Mouse (Mus musculus) left cerebral cortex, postnatal 36 days (tissue): Measurements from ENCODE around the gene Ss18l1. TPM values are rescaled to one million over a fixed set of nuclear protein-coding genes. Genes with fewer than 3 reads are reported as not detected.

Experiments
- DNase-seq, 2 experiments: peaks; one replicate each; pipeline ENCODE4 v3.0.0; 2021 to 2022; ENCODE audit warnings: low spot score in 2 of 2, mixed read lengths in 1 of 2
- intact Hi-C: fragments of 180-260 bp; cut with DNase I; formaldehyde crosslinking; loops from one replicate; pipeline ENCODE4 v1.15.1; 2025
- total RNA-seq, 2 experiments: library from RNA; stranded (reverse); gene quantifications; 2 replicates each; pipeline ENCODE4 v1.2.3; 2021

Ss18l1 gene
- total RNA-seq, 2 experiments from 2014 or later = 36.1 to 39.1 TPM

DNA sequence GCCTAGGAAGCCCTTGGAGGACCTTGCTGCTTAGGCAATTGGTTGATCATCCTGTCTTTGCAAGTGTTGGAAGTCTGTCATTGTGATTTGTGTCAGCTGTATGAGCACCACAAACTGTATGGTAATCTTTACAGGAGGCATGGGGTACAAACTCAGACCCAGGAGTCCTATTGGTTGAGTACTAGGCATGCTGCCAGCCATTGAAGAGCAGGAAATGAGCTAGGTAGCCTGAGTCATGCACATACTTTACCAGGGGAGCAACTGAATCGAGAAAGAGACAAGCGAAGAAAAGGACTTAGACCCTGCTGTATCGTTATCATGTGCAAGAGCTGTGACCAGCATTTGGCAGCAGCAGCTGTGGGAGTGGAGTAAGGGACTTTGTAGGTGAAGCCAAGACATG, 9.4 kb upstream of the Ss18l1 start:
- DNase-seq = no peak
- intact Hi-C loops = no loop called here

DNA sequence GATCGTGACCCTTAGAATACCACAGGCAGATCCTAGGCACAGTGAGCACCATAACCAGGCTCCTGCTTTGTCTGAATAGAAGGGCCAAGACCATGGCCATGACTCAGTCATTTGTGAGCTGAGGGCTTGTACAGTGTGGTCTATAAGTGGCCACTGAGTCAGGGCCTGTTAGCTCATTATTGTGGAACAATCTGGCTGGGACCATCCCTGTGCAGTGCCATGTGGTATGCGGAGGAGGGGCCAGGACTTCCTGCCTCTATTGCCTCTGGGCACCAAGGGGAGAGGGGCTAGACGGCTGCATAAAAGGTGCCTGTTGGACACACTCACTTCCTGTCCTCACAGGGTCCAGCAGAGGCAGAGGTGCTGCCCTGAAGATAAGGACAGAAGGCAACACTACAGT, 8.4 kb upstream of the Ss18l1 start:
- no peak for DNase-seq
- intact Hi-C loops = no loop called here

DNA sequence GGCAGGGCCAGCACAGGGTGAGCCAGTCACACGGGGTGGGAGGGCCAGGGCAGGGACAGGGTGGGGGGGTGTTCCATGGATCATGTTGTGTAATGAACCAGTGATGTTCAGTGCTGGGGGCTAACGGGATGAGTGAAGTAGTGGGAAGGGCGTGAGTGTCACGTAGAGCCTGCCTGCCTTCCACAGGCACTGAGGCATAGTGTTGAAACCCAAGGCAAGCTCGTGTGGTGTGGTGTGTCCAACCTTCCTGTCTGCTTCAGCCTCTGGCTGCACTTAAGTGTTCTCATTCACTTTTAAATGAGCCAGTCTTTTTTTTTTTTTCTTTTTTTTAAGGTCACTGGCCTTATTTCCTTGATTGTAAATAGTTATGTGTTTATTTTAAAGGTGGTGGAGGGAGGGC, 7.6 kb upstream of the Ss18l1 start:
- no peak for DNase-seq
- intact Hi-C loops = no loop called here

DNA sequence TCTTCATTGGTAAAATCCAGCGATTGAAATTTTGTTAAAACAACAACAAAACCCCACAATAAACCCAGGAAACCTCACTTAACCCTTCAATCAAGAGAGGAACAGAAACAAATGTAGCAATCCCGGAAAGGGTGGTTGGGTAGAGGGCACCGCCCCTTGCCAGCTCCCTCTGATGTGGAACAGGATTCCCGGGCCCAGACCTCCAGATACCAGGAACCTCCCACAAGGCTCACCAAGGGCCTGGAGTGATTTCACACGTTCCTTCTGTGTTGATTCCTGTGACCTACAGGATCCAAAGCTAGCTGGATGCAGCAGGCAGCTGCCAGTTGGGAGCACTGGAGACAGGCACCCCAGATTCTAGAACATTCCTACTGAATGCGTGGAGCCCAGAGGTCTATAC, 1.9 kb upstream of the Ss18l1 start:
- DNase-seq = no peak
- intact Hi-C loops = loop anchor here (5.0 kb wide), 1 partner anchor 63 kb away; the partner anchor contains the start of gene Taf4

DNA sequence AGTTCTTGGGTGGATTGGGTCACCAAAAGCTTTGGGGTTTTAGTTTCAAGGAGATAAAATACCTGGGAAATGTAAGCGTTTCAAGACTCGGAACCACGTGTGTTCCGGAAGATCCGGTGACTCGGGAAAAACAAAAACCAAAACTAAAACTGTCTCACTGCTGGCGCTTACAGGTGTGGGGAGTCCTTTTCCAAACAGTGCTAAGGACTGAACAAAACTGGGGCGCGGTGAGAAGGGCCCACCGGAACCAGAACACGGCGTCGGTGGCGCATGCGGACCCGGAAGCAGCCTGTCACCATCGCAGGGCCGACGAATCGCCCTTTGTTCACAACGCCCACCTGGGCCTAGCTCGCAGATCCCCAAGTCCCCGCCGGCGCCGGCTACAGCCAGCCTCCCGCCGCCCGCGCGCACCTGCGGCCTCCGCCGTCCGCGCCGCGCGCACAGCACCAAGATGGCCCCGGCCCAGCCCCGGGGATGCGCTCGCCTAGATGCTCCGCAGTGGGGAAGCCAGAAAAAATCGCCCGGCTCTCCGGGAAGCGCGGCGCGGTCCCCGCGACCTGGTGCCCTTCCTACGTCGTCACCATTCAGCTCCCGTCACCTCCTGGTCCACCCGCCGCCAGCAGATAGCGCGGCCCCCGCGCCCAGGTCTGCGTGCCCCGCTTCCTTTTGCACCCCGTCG, 593 bp upstream of the Ss18l1 start:
- intact Hi-C loops = loop anchor here (1.0 to 5.0 kb wide), 2 partner anchors 16 to 64 kb away; partner anchors contain the start of gene Taf4
- DNase-seq = peak; percentile 51 to 68

DNA sequence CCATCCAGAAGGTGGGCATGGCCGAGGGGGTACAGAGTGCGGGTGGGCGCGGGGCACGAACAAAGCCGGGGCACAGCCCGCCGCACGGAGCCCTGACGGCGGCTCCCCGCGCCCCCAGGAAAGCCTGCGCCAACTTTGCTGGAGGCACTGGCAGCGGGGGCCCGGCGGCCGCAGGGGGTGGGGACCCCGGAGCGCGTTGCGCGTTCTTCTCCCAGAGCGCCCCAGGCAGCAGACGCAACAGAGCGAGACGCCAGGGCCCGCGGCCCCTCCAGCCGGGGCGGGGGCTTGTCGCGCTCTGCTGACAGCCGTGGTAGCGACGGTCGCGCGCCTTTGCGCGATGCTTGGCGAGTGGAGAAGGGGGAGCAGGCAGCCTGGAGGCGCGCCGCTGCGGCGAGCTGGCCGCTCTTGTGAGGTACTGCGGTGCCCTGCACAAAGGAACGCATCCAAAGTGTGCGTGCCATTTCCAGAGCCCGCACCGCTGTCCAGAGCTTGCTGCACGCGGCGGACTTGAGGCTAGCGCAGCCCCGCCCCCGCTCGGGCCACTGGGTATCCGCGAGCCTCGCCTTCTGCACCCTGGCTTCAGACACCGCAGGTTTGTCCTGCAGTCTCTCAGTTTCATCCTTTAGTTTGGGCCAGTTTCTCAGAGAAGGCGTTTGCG, 678 bp downstream of the Ss18l1 start:
- DNase-seq = peak; percentile 69 to 76
- intact Hi-C loops = loop anchor here (1.0 to 5.0 kb wide), 2 partner anchors 18 to 66 kb away; partner anchors contain the start of gene Taf4

DNA sequence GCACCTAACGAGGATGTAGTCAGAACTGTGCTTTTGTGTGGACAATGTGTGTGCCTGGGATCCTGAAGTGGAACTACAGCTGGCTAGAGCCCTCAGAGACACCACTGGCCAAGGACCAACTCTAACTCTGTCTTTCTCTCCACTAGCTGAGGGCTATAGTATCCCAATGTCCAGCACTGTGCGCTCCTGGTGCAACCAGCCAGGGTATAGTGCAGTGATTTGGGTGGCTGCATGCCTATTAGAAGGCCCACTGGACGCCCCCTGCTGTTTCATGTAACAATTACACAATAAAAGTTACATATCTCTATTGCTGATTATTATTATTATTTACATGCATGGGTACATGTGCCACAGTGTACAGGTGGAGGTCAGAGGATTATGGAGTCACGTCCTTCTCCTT, 3.0 kb downstream of the Ss18l1 start:
- DNase-seq = no peak
- intact Hi-C loops = no loop called here

DNA sequence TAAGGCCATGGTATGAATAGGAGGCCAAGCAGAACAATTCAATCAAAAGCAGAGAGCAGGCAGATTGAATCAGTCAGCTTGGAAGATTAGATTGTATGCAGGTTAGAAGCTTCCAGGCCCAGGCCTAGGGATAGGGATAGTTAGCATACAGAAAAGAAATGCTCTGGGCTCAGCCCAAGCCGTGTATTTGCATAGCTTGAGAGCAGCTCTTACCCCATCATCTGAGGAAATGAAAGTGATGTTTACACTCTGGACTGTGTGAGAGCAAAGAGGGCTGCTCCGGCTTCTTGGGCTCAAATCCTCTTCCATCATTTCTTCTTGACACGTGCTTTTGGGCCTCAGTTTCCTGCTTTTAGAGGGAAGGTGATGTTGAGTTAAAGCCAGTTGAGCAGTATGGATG, 5.3 kb downstream of the Ss18l1 start:
- no peak for DNase-seq
- intact Hi-C loops = no loop called here

DNA sequence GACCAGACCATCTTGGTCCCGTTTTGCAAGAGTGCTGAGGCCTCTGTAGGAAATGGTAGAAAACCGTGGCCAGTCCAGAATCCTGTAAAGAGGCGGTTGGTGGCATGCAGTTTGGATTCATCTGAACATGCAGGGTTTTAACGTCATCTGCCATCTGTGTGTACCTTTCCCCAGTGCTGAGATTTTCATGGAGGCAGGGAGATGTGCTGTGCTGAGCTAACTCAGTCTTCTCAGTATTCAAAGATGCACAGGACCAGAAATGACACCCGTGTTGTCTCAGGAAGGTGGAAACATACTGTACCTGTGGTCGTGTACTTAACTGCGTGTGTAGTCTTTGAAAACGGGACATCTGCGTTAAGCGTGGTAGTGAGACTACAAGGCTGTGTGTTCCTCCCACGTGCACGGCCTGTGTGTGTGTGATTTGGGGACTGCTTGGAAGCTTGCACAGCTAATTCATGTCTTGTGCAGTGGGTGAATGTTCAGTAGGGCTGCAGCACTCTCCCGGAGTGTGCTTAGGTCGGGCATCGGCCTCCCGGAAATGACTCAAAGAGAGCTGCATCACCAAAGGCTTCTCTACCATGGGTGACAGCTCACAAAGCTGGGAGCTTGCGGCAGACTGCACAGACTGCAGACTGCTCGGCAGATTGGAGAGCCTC, 5.8 kb downstream of the Ss18l1 start:
- peak; percentile 61 to 72 for DNase-seq
- intact Hi-C loops = no loop called here

DNA sequence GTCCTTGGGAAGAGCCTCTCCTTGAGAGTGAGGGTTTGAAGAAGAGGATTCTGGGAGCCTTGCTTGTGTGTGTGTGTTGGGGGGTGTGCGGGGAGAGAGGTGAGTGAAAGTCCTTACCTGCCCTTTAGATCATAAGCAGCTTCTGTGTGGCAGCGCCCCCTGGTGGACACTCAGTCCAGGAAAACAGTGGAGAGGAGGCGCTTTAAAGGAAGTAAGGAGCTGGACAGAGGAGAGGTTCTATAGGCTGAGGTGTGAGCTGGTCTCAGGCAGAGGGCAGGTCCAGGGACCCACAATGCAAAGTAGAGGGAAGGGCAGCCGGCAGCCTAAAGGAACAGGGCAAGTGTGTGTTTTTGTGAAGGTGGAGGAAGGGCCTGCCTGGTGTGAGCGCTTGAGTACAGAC, 8.7 kb downstream of the Ss18l1 start:
- intact Hi-C loops = loop anchor here (2.0 kb wide), 1 partner anchor 132 kb away; no protein-coding TSS in a partner anchor
- peak; percentile 72 to 74 for DNase-seq

DNA sequence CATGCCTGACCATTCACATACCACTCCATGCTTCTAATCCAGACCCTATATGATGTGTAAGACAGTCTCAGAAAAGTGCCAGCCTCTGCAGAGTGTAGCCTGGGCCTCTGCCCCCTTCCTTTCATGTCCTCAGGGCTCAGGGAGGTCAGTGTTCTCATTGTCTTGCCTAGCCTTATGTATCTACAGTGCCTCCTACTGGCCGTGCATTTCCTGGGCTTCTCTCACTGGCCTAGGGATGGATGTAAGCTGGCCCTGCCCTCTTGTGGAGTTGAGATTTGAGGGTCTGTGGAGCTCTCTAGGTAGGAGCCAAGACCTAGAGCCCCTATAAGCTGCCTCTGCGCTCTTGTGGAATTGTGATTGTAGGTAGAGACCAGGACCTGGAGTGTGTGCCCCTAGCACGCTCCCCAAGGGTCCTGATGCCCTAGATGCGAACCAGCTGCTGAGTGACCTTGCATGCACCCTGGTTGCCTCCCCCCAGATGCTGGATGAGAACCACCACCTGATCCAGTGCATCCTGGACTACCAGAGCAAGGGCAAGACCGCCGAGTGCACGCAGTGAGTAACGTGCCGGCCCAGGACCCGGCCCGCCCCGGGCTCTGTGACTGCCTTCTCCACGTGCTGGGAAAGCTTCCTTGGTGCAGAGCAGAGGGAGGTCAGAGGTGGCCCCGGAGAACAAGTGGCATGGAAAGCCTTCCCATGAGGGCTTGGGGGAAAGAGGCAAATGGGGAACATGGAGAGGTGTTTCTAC, 9.9 kb downstream of the Ss18l1 start:
- intact Hi-C loops = loop anchor here (2.0 kb wide), 1 partner anchor 133 kb away; no protein-coding TSS in a partner anchor

DNA sequence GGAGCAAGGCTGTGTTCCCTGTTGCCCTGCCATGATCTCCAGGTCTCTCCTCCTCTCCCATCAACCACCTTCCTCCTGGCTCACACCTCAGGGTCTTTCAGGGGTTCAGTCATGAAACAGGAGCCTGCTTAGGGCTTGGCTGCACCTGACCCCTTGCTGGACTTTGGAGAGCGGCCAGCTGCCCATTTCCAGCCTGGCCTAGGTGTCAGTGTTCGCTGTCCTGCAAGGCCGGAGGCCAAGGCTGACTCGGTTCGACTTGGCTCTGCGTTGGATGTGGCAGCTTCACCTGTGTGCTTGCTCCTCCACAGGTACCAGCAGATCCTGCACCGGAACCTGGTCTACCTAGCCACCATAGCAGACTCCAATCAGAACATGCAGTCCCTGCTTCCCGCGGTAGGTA, 10.7 kb downstream of the Ss18l1 start:
- intact Hi-C loops = no loop called here
- DNase-seq = no peak

More for the DNA sequence above, 9.9 kb downstream of the Ss18l1 start:
- DNase-seq = no peak

DNA sequence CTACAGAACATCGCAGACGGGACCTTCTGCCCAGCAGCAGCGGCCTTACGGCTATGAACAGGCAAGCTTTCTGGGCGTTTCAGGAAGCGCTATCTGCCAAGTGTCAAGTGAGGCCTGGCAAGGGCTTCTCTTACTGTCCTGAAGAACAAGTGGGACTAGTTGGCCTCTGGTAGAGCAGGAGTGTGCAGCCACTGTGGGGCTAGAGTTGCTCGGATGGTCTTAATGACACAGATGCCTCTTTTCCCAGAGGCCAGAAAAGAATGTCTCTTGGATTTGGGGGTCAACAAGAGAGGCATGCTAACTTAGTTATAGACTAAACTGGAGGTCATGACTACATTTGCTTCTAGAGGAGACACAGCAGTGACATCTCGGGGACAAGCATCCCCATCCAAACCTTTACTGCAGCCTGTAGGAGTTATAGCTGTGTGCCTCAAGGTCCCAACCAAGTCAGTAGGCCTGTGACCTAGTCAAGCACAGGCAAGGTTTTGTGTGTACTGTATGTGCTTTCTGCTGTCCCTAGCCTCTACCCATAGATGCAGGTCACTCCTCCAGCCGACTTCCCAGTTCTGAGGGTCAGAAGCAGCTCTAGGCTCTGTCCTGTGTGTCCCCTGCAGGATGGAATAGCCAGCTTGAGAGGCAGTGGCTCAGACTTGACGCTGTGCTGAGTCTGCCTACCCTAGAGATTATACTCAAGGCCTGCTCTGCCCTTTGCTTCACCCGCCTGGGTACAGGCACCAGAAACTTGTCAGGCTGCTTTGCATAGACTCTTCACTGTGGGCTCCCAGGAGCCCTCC, 21.2 kb downstream of the Ss18l1 start:
- intact Hi-C loops = no loop called here
- no peak for DNase-seq

DNA sequence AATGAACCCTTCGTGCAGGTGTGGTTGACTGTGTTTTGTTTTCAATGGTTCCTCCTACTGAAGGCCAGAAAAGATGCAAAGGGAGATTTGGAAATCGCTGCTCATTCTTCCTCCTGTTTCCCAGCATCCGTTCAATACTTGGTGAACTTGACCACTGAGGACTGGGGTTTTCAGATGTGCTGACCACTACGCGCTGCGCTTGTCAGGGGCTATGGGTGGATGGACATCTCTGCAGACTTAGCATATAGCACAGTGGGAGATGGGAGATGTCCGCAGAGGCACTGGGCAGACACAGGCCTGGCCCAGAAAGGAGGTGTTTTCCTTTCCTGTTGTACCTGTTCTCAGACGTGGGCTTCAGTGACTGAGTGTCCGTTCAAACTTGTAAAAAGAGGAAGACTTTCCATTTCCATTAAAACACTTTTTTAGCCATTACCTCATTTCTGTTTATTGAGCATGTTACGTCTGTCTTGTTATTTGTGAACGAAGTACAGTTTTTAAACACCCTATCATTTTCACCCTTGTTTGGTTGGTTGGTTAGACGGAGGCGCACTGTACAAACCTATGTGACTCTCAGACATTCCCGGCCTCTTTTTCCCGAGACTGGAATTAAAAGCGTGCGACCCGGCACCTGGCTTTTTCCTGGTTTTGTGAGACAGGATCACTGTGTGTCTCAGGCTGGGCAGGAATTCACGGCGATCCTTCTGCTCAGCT, 27.6 kb downstream of the Ss18l1 start:
- DNase-seq = no peak
- intact Hi-C loops = loop anchor here (10.0 kb wide), 1 partner anchor 185 kb away; the partner anchor contains the start of gene Rps21

DNA sequence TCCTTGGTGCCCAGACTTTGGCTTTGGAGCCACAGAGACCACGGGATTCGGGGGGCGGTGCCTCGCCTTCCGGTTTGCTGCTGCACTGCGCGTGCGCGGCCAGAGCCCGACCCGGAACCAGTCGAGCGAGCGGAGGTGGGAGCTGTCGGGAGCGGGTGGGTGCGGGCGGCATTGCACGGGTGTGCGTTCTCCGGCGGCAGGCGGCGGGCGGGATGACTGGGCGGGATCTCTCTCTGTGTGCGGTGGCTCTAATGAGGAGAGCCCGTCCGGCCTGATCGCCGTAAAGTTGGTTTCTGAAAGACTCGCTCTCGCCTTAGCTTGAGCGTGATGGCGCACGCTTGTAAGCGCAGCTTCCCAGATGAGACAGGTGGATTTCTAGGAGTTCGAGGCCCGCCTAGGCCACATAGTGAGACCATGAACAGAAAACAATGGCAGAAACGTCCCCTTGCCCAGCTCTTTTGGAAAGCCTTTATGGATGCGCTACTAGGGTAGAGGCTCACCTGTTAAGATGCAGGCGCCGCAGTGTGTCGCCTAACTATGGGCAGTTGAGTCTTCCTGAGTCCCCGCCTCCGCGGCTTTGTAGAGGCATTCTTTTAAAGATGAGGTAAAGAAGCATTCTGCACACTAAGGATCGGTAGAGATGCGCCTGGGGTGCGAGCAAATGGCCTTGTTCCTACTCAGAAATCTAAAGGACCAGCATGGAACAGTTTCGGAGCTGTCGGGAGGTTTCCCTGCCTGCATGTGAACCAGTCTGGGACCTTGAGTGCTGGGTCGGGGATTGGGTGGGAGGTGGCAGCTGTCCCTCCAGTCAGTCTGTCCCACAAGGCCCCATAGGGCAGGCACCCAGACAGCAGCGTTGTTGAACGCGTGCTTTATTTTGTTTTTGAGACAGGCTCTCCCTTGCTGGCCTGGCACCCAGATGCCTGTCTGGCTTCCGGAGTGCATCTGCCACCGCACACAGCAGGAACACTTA, 28.5 kb downstream of the Ss18l1 start, which contains the start of gene Mtg2:
TSS of gene Mtg2 (plus strand) at position 108 of the 973 bp plus-strand sequence.
- intact Hi-C loops = loop anchor here (10.0 kb wide), 1 partner anchor 184 kb away; the partner anchor contains the start of gene Rps21
- peak; percentile 98 for DNase-seq

DNA sequence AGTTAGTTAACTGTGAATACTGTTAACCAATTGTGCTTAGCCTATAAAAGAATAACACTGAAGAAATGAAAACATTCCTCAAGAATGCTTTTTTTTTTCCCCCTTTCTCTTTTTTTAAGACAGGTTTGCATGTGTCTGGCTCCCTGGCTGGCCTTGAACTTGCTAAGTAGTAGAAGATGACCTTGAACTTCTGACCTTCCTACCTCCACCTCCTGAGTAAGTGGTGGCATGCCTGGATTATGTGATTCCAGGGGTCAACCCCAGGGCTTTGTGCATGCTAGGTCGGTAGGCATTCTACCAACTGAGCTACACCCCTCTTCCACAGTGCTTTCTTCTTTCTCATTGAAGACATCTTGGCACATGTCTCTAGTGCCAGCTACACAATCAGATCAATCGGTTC, 29.4 kb downstream of the Ss18l1 start:
- no peak for DNase-seq

DNA sequence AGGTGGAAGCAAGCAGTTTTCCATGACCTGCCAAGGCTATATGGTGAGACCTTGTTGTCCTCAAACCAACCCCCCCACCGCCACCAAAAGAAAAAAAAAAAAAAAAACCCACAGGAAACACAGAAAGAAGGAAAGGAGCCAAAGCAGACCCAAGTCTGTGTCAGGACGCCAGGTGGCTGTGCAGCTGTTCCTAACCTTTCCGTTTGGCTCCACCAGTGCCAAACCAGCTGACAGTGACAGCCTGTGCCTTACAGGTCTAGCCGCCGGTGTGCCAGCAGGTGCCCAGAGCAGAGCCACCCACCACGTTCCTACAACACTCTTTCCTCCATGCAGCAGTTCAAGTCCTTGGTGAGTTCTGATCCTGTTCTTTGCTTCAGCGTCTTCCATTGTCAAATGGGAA, 30.6 kb downstream of the Ss18l1 start:
- intact Hi-C loops = loop anchor here (10.0 kb wide), 1 partner anchor 182 kb away; the partner anchor contains the start of gene Rps21
- no peak for DNase-seq

More for the DNA sequence above, 29.4 kb downstream of the Ss18l1 start:
- intact Hi-C loops = loop anchor here (10.0 kb wide), 1 partner anchor 183 kb away; the partner anchor contains the start of gene Rps21
